Mouse (Mus musculus): ENCODE data around the gene Tmem163. TPM values are rescaled to one million over a fixed set of nuclear protein-coding genes. Genes with fewer than 3 reads are reported as not detected.

Gene Tmem163
- total RNA-seq, 2 experiments from 2014 or later, result 4.8 to 9.5 TPM

DNA sequence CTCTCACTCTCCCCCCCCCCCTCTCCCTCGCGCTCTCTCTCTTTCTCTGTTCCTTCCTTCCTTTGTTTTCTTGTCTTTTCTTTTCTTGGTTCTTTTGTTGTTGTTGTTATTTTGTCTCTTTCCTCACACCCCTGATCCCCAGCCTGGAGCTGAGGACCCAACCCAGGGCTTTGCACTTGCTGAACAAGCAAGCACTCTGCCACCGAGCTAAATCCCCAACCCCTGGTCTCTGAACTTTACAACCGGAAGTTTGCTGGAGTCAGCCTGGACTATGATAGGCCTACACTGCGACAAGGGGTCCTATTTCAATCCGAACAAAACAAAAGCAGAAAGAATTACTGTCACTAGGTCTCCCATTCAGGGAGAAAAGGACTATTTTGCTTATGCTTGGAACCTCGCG is 102.8 kb downstream of the Tmem163 start:
- intact Hi-C loops (cut with DNase I), result no loop called here
- DNase-seq, result no peak

DNA sequence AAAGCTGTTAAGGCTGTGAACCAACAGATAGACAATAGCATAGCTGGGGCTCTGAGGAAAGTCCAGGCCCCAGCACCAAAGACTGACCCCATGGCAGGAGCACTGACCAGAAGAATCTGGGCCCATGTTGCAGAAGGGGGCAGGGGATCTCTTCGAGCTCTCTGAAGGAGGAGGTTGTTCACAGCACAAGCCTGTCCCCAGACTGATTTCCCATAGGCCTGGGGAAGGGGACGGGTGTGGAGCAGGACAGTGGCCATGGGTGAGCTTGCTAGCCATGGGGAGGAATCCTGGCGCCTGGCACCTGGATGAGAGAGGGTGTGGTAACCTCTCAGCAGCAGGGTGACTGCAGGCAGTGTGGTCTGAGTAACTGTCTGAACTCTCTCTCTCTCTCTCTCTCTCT is 103.2 kb downstream of the Tmem163 start:
- DNase-seq, result no peak
- intact Hi-C loops (cut with DNase I), result no loop called here

DNA sequence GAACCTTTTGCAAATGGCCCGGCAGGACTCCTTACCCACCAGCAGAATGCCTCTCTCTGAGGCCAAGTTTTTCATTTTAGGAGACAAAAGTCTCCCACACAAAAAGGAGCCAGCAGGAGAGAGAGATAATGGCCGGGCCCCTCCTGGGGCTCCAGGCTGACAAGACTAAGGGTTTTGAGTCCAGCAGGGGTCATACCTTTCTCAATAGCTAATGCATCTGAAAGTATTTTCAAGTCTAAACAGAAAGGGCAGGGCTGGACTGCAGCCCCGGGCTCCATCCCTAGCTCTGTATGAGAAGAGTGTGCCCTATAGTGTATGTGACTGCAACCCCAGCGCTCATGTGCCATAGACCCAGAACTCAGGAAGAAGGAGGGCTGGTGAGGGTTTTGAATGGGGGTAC is 103.7 kb downstream of the Tmem163 start:
- intact Hi-C loops (cut with DNase I), result no loop called here
- DNase-seq, result no peak

DNA sequence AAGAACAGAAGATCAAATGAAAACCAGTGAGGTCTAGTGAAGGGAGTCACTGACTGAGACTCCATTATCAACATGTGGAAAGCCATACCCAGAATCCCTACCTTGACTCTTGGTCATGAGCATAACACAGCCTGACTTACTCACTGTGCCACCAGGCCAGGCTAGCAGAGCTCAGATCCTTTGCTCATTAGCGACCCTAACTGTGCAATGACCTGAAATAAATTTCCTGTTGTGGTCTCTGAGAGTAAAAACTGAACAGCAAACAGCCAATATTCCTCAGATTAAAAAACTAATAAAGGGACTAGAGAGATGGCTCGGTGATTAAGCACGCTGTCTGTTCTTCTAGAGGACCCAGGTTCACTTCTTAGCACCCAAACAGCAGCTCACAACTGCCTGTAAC is 106.2 kb downstream of the Tmem163 start:
- no peak for DNase-seq
- intact Hi-C loops (cut with DNase I), result no loop called here

DNA sequence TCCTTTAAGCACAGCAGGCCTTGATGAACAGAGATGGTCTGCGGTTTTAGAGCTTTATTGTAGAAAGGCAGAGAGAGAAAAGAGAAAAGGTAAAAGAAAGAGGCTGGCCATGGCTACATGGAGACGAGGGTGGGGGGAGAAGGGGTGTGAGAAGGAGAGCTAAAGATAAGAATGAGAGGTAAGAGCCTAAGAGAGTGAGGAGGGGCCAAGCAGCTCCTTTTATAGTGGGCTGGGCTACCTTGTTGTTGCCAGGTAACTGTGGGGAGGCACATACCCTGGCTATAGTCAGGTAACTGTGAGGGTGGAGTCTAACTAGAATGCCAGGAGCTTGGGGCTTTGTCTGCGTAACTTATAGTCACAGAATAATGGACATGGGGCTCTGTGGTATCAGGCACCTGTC is 110.7 kb downstream of the Tmem163 start:
- intact Hi-C loops (cut with DNase I), result no loop called here
- no peak for DNase-seq

DNA sequence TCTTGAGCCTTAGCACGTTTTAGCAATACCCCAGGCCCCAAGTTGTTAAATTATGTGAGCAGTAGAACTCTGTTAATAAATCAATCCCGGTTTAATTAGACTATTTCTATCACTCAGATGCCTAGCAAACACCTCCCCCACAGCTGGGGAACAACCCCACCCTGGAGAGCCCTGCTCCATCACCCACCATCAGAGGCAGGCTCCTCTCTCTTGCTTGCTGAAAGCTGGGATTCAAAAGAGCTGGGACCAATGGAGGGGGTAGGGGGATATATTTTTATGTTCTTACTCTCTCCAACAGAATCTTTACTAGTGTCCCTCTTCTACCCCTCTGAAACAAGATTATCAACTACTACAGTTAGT is 122.9 kb downstream of the Tmem163 start:
- DNase-seq, result no peak
- intact Hi-C loops (cut with DNase I), result no loop called here

DNA sequence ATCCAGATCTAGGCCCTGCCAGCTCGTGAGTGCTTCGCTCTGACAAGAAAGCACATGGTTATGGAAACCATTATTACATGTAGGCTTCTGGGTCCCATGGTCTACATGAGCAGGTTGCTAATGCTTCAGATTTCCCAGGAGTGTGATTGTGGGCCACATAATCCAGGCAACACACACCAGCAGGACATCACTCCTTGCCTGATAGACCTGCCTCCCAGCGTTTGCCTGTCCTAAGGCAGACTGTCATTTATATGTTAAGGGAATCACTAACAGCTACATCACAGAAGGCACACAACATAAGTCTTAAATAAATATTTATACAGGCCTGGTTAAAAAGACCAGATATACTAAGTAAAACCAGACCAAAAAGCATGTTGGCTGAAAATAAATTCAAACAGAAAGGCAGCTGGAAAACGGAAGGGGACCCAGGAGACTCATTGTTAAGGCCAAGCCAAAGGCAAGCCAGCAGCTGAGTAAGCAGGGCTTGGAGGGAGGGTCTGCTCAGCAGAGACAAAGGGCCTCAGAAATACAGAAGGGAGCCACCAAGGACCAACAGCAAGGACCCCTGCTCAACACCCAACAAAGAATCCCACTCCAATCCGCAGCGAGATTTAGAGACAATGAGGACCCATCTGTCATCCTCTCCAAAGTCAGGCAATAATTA is 123.4 kb downstream of the Tmem163 start:
- intact Hi-C loops (cut with DNase I), result no loop called here
- DNase-seq, result no peak

DNA sequence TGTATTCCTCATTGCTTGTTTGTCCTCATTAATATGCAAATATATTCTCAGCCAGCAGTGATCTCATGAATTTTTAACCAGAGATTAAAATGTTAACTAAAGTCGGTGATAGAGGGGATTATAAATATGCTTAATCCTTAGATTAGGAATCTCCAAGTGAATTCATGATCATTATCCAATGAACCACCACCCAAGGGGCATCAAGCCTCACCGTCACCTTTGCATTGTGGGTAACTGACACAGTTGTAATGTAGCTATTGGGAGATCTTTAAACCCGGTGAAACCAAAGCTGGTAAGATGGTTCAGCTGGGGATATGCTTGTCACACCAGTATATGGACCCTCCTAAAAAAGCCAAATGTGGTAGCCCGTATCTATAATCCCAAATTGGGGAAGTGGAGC is 131.3 kb downstream of the Tmem163 start:
- intact Hi-C loops (cut with DNase I), result no loop called here
- no peak for DNase-seq

DNA sequence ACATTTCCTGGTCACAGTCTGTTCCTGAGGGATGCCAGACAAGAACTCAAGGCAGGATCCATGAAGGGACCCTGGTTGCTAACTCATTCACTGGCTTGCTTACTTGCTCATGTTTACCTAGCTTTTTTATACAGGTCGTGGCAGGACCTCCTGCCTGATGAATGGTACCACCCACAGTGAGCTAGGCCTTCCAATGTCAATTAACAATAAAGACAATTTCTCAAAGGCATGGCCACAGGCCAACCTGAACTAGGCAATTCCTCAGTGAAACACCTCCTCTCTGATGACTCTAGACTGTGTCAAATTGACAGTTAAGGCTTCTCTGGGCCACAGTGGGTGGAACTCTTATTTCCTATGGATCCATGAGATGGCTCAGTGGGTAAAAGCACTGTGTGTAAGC is 136.6 kb downstream of the Tmem163 start:
- intact Hi-C loops (cut with DNase I), result no loop called here
- DNase-seq, result no peak

DNA sequence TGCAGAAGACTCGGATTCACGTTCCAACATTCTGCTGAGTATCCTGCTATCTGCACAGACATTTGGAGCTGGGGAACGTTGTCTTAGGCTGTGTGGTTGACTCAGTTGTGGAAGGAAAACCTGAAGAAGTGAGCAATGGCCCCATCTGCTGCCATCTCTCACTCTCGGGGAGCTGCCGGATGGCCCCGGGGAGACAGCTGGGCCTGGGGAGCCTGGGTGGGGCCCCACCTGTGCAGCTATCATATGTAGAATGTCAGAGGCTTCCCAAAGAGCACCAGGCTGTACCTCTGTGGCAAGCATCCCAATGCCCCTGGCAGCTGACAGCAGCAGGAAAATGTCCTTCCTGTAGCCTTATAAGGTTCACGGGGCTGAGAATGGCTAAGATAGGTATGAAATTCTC is 137.4 kb downstream of the Tmem163 start:
- intact Hi-C loops (cut with DNase I), result no loop called here
- no peak for DNase-seq

DNA sequence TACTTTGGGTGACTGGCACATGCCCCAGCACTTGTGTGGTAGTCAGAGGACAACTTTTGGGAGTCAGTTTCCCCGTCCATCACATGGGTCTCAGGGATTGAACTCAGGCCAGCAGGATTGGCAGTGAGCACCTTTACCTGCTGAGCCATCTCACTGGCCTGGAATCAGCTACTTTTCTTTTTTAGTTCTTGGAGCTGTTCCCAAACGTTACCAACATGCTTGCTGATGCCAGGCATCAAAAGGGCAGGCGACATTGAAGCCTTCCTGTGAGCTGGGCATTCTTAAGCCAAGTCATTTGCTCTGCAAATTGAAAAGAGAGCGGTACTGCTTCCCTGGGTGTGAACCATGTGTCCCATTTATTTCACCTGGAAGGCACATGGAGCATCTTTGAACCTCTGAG is 137.8 kb downstream of the Tmem163 start:
- intact Hi-C loops (cut with DNase I), result no loop called here

DNA sequence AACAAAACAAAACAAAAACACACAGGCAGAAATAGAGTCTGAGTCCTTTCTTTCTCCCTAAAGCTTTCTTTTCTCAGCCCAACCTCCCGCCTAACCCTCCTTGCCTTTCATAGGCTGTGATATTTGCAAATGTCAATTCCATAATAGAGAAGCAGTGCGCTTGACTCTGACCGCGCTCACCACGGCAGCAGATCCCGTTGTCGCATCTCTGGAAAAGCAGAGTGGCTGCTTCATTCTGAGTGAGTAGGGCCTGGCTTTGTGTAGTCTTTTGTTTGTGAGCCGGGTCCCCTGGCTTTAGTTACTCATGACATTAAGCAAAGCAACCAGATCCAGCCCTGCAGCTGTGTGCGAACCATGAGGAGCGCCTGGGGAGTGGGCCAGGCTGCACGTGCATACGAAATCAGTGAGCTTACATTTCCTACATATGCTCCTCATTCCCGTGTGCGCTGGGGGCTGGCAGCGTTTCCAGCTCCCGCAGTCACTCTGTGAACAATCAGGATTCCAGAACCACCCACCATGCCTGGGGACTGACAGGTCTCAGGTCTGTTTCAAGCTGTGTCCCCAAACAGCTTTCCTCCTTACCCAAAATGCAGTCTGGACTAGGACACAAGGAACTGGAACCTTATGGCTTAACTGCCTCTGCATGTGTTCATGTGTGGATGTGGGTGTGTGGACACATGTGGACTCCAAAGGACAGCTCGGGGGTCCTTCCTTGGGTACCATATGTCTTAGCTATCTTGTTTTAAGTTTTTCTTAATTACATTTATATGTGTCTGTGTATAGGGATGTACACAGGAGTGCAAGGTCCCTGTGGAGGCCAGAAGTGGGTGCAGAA is 141.9 kb downstream of the Tmem163 start:
- intact Hi-C loops (cut with DNase I), result no loop called here
- DNase-seq, result no peak

More for the DNA sequence above, 137.8 kb downstream of the Tmem163 start:
- DNase-seq, result no peak

DNA sequence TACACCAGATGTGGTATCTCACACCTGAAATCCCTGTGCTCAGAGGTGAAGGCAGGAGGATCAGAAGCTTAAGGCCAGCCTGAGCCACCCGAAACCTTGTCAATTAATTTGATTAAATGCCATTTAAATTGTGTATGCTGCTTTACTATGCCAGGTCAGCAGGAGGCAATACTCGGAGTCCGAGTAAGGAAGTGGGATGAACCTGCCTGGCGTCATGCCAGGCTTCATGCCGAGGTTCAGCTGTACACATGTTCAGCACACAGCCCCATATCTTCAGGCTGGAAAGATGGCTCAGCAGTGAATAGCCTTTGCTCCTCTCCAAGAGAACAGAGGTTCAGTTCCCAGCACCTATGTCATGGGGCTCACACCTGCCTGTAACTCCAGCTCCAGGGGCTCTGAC is 142.9 kb downstream of the Tmem163 start:
- no peak for DNase-seq
- intact Hi-C loops (cut with DNase I), result no loop called here

DNA sequence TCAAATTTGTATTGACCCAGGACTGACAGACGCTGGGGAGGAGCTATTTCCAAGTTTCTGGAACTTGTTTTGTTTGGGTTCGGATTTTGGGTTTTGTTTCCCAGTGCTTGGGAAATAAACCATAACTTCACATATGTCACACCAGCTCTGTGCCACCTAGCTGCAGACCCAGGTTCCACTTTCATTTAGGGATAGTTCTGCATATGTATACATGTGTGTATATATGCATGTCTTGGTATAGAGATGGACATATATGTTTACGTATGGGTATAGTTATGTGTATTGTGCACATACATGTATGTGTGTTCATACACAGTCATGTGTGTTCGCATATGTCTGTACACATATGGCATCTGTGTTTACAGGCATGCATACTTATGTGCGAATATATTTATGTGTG is 147.6 kb downstream of the Tmem163 start:
- no peak for DNase-seq
- intact Hi-C loops (cut with DNase I), result no loop called here

DNA sequence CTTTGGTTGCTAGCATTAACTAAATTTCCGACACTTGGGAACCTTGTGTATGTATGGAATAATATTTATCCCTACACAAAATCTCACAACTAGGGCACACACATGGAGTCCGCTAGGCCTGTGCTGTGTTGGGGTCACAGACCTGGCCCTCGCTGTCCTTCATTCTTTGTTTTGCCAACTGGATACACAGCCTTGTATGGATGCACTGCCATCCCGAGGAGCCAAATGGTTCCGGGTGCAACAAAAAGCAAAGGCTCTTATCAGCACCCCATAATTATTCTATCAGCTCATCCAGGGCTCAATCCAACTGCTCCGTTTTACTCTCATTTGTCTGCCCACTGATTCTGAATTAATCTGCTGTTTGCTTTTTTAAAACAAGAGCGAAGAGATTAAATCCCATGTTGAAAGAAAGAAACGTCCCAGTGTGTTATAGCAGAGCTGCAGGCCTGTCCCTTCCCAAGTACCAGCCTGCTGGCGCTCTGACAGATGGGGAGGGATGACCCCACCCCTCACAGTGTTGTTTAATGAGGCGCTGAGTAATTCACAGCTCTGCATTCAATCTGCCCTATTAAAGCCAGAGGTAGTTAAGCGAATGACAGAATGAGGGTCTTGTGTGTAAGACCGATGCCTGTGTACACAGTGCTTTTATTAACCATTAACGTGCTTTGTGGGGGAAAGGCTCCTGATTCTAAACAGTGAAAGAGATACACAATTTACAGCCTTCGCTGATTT is 148.3 kb downstream of the Tmem163 start:
- intact Hi-C loops (cut with DNase I), result no loop called here
- DNase-seq, result no peak

DNA sequence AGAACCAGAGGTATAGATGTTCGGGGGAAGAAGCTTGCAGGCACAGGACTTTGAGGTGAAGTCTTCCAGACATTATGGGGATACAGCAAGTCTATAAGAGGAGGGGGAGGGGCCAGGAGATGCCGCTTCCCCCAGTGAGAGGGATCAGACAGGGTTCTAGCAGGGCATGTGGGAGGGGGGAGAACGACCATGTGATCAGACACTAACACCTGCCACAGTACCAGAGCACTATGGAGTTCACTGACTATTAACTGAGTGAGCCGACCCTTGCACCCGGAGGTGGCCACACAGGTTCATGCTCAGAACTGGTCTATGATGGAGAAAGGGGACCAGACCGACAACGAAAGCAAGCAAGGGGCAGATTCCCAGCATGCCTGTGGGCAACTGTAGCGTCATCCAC is 156.0 kb downstream of the Tmem163 start:
- no peak for DNase-seq
- intact Hi-C loops (cut with DNase I), result no loop called here

DNA sequence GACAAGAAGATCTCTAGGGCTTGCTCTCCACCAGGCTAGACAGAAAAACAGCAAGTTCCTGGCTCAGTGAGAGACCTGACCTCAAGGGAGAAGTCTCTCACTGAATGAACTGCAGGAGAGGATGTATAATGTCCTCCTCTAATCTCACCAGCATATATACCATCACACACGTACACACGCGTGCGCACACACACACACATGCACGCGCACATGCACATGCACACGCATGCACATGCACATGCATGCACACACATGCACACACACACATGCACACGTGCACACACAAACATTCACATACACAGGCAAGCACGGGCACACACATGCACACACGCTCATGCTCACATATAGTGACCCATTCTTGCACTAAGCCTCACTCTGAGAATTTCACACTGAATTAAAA is 164.5 kb downstream of the Tmem163 start:
- intact Hi-C loops (cut with DNase I), result no loop called here
- DNase-seq, result no peak

DNA sequence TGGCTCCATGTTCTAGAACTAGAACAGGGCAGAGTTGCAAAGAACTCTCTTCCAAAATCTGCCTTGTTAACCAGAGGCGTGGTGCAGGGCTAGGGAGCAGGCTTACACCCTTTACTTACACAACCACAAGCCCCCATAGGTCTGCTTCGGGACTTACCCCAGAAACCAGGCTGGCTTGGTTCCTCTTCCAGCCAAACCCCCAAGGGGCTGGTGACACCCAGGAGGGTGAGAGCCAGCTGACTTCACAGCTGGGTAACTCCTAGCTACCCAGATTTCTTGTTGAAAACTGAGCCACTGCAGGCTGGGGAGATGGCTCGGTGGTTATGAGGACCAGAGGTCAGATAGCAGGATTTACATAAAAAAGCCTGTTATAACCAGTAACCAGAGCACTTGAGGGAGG is 164.9 kb downstream of the Tmem163 start:
- intact Hi-C loops (cut with DNase I), result no loop called here
- no peak for DNase-seq

DNA sequence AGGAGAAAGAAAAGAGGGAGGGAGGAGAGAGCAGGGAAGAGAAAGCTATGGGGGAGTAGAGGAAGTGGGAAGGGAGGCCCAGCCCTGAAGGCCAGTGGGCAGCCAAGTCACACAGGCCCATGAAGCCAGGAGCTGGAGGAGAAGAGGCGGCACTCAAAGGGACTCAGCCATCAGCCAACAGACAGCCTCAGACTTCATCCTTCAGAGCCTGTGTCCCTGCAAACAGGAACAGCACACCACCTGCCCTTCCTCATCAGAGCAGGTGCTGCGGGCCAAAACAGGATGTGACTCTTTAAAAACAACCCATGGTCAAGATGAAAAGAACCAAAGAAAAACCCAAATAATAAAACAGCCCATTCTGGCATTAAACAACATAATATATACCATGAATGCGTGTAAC is 165.7 kb downstream of the Tmem163 start:
- intact Hi-C loops (cut with DNase I), result no loop called here
- DNase-seq, result no peak

DNA sequence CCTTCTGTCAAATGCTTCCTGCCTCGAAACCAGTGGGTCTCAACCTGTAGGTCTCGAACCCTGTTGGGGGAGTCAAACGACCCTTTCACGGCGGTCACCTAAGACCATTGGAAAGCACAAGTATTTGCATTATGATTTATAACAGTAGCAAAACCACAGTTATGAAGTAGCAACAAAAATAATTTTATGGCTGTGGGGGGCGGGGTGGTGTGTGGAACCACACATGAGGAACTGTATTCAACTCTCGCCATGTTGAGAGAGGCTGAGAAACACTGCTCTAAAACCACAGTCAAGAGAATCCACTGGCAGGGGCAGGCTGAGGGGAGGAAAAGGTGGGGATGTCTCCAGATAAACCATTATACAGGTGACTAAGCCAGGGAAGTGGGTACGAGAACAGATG is 166.2 kb downstream of the Tmem163 start:
- DNase-seq, result no peak
- intact Hi-C loops (cut with DNase I), result no loop called here

DNA sequence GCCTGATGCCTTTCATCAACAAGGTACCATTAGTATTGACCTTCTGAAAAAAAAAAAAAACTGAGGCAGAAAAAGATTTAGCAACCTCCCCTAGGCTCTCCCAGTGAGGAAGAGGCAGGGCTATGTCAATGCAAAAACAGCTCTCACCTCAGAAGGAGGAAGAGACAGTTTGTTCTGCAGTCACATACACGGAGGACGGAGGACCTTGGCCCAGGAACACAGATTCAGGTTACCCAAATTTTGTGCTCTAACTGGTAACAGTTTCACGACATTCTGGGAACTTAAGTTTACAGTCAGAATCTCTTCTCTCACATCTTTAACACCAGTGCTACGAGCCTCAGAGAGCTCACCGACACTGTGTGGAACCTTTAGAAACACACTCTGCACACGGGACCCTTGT is 166.6 kb downstream of the Tmem163 start:
- DNase-seq, result no peak
- intact Hi-C loops (cut with DNase I), result no loop called here

DNA sequence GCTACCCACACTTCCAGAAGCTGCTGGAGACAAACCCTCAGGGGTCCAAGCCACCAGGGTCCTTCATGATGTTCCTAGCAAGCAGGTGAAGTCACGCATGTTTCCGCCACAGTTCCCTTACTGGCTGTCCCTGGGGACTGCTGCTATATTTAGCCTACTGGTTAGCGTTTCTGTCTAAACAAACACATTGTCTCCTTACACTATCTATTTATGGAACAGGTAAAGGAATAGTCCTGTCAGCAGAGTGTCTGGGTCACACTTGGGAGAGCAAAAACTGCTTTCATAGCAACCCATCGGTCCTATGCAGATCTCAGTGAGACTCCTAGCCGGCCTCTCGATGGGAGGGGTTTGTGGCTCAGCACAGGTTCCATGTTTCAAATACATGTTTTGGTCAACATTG is 168.0 kb downstream of the Tmem163 start:
- DNase-seq, result peak in 1 of 2 experiments; percentile 5
- intact Hi-C loops (cut with DNase I), result no loop called here
